Mouse (Mus musculus) adrenal gland, postnatal 36 days (tissue): Measurements from ENCODE around the gene Cpt1b. TPM values are rescaled to one million over a fixed set of nuclear protein-coding genes. Genes with fewer than 3 reads are reported as not detected.

Source experiments
- DNase-seq, 2 experiments: peaks; one replicate each; pipeline ENCODE4 v3.0.0; 2021; ENCODE audit warnings: mixed read lengths in 1 of 2
- long read RNA-seq, 2 experiments: library from polyadenylated mRNA; stranded (forward); transcript quantifications; one replicate each; pipeline ENCODE4 v2.0.0; 2021; ENCODE audit warnings: borderline sequencing depth in 2 of 2
- total RNA-seq, 2 experiments: library from RNA; stranded (reverse); gene quantifications; 2 replicates each; pipeline ENCODE4 v1.2.3; 2021

Cpt1b gene
- total RNA-seq = 100 to 1,000 TPM in 1 of 2 experiments, 10 to 100 TPM in 1; 84.6 to 143 TPM
- long read RNA-seq, experiment 1, transcript Cpt1b-201 (19 exons, 2,895 nt) = major isoform, 37 of 63 reads
- long read RNA-seq, experiment 1, partial matches to known transcripts = 21 of 63 reads
- long read RNA-seq, experiment 1, other reads (novel, unspliced or antisense) = 5 of 63 reads
- long read RNA-seq, experiment 2, transcript Cpt1b-201 (19 exons, 2,895 nt) = major isoform, 35 of 51 reads
- long read RNA-seq, experiment 2, partial matches to known transcripts = 12 of 51 reads
- long read RNA-seq, experiment 2, other reads (novel, unspliced or antisense) = 4 of 51 reads

DNA sequence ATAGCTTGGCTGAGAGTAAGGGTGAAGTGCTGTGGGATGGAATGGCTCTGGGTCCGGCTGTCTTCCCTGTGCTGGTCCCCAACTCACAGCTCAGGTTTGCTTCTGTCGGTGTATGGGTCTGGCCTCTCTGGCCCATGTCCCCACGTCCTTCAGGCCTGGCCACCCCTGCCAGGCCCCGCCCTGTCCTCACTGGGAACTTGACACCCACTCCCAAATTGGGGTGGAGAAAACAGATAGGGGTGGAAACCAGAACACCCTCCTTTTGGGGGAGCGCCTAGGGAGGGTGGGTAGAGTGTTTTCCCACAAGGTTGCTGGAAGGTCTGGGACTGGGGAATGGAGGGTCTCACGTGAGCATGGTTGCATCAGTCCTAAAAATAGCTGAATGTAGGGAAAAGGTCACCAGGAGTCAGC lies at the start of gene Cpt1b:
Gene Cpt1b, minus strand, starts transcription at position 153 of the 411 bp plus-strand sequence.
- peak in 1 of 2 experiments; percentile 48 for DNase-seq

DNA sequence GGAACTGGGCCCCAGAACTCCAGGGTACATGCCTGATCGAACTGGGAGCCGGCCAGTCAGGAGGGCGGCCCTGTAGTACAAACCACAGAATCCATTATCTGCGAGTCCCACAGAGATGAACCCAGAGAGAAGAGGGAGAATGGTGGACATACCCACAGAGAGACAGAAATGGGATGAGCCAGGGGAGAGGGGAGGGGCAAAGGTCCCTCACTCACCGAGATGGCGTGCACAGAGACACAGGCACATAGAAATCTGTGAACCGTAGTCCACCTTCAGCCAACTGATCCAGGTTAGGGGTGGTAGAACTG lies 49.6 kb upstream of the Cpt1b start:
- DNase-seq = no peak

DNA sequence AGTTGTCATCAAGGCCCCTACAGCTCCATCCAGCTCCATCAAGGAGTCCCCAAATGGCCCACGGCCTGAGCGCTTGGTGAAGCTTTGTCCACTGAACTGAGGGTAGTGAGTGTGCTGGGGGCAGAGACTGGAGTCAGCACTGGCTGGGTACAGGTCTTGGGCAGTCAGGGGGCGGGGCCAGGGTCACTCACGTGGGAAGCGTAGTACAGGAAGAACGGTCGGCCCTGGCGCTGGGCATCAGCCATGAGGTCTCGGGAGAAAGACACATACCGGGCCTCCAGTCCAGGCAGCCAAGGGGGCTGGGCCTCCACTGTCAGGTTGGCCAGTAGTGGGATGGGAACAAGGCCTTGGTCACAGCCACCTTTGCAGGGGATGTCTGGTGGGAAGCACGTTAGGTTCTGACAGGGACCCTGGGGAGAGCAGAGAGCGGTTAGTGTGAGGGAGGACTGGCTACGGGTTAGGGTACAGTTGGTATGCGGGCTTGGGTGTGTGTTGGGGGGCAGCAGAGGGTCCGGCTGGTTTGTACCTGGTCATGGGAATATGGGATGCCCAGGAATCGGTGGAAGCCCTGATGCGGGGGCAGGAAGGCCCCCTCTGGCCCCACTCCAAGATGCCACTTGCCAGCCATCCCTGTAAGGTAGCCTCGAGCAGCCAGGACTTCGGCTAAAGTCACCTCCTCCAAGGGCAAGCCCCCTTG lies 49.1 kb upstream of the Cpt1b start:
- DNase-seq = no peak

DNA sequence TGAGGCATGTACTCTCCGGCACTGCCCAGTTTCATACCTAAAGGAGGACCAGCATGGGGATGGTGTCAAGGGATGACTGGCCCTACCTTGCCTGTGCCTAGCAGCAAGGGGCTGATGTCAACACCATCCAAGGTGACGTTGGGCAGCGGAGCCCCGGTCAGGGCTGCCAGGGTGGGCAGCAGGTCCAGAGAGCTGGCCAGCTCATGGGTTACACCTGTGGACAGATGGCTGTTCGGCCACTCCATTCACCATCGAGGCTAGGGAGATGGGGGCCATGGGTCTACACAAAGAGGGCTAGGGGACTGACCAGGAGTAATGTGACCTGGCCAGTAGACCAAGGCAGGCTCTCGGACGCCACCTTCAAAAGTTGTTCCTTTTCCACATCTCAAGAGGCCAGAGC lies 48.3 kb upstream of the Cpt1b start:
- DNase-seq = no peak

DNA sequence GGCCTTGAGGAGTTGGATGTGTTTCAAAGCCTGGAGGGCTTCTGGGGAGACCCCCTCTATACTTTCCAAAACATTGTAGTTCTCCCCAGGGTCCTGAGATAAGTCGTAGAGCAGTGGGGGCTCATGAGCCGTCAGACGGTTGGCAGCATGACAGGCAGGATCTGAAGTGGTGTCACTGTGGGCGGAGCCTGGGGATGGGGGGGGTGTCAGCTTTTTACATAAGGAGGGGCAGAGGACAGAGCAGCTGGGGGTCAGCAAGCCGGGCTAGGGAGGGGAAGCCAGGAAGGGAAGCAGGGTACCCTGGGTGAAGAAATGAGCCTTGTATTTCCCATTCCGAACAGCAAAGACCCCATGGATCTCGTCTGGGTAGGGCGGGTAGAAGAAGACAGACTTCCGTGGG lies 47.7 kb upstream of the Cpt1b start:
- no peak for DNase-seq

DNA sequence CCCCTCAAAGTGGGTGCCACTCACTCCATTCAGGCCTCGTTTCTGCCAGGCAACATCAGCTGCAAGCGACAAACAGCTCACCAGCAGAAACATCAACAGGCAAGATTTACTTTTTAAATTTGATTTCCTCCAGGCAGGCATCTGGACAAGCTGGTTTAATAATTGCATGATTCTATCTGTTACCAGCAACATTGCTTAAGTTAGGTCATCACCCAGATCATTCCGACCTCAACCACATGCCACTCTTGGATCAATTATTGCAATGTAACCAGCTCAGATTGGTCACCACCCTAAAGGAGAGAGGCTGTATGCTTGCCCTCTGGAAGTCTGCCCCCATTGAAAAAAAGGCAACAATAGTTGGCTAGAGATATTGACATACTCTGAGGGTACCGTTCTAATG lies 45.8 kb upstream of the Cpt1b start:
- DNase-seq = no peak

DNA sequence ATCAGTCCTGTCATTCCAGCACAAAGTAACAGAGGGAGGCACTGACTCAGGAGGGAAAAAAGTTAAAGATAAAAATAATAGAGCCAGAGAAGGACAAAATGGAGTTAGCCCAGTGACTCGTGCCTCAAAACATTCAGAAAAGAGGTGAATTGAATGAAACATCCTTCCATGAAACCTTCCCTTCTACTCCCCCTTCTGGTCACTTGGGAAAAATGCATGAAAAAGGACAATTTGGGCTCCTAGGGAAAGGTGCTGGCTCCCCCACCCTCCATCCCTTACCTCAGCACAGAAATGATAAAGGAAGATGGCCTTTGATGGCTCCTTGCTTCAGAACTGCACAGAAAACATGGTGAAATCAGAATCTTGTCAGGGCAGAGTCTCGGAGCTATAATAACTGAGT lies 42.9 kb upstream of the Cpt1b start:
- no peak for DNase-seq

DNA sequence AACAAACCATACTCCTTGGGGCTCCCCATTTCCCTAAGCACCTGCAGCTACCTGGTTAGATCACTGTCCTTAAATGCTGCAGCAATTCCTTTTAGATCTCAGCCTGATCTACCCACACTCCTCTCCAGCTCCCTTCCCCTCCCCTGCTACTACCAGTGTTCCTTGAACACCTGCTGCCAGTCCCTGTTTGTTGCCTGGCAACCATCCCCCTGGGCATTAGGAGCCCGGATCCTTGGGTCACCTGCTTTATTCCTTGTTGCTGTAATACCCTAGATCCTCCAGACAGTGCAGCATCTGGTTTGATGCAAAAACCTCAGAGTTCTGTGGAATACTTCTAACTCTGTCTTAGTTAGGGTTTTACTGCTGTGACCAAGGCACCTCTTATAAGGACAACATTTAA lies 39.4 kb upstream of the Cpt1b start:
- no peak for DNase-seq

DNA sequence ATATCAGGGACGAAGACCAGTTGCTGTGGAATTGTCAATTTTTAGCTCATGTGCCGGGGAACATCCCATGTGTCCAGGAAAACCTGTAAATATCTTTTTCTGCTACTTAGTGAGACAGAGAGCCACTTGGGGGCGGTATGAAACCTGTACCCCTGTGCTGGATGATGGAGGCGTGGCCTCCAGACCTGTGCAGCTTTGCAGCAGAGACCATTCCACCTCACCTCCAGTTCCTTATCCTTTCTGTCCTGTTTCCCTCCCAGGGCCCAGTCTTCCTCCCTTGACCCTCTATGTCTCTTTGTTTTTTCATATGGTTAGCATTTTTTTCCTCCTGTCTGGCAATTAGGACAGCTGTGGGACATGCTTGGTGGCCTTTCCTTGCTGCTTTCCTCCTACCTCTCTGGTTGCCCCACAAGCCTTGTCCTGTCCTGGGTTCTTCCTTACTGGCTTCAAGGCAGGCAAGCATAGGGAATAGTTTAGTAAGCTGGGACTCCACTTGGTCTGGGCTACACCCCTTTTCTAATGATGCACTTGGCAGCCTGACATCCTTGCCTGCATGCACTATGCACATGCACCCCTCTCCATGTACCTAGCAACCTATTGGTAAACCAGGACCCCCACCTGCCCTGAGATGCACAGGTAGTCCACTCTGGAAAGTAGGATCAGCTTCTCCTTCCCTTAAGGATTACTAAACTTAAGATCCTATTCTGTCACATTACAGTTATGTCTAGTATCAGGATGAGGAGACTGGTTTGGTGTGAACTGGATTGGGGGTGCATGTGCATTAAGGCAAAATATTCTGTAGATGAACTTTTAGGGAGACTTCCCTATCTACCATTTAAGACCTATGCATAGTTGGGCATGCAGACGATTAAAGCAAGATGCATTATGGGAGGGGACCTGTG lies 37.9 kb upstream of the Cpt1b start:
- DNase-seq = peak; percentile 20 to 42

DNA sequence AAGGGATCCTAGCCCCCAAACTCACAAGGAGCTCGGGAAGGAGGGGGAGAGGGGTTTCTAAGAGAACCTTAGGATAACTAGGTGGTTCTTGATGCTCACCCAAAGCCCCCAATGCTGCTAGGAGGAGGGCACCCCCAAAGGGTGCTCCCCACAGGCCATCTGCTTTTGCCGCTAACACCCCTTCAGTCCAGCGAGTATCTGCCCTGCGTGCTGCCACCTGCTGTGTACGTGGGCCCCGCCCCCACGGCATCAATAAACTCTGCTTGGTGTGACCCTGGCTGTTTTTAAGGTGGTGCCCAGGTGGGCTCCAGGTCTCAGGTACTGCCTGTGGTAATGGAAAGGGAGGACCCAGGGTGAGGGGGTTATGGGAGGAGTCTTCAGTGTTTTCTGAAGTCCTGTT lies 36.5 kb upstream of the Cpt1b start:
- no peak for DNase-seq

DNA sequence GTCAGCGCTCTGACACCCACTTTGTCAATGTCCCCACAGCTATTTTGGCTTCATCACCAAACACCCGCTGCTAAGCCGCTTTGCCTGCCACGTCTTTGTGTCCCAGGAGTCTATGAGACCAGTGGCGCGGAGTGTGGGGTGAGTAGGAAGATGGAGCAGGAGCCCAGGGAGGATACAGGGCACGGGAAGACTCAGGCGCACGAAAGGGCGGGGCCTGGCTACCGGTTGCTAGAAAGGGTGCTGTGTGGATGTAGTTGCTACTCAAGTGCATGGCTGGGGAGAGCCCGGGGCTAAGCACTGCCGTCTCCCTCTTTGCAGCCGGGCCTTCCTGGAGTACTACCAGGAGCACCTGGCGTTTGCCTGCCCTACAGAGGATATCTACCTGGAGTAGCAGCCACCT lies 35.7 kb upstream of the Cpt1b start:
- no peak for DNase-seq

DNA sequence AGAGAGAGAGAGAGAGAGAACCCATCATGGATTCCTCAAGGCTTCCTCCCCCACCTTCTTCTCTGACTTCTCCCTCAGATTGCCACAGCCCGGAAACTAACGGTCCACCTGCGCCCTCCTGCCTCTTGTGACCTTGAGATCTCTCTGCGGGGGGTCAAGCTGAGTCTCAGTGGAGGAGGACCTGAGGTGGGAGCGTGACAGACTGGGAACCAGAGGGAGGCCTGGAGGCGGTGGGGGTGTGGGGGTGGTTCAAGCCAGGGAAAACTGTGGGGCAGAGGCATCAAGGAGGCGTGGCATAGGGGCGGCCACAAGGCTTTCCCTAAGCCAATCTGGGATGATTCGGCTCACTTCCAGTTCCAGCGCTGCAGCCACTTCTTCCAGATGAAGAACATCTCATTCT lies 34.6 kb upstream of the Cpt1b start:
- DNase-seq = no peak

DNA sequence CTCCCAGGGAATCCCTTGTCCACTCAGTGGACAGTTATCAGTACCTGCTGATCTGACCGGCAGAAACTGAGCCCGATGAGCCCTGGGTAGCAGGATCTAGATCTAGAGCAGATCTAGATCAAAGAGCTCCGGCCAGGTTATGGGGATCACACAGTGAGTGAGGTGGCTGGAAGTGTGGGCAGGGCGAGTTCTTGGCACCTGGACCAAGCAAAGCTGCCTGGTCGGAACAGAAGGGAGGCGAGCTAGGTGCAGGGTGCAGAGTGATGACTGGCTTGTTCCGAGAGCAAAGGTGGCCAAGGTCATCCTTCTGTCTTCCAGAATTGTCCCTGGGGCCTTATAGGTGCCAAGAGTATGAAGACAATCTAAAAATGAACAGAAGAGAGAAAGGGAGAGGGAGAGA lies 34.2 kb upstream of the Cpt1b start:
- DNase-seq = no peak

DNA sequence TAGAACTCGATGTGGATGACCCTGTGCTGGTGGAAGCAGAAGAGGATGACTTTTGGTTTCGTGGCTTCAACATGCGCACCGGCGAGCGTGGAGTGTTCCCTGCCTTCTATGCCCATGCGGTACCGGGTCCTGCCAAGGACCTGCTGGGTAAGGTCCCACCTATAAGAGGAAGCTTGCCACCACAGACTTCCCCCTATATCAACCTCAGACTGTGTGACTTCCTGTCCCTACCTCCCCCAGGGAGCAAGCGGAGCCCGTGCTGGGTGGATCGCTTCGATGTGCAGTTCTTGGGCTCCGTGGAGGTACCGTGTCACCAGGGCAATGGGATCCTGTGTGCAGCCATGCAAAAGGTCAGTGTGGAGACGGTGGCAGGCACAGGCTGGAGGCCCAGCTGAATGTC lies 33.3 kb upstream of the Cpt1b start:
- no peak for DNase-seq

DNA sequence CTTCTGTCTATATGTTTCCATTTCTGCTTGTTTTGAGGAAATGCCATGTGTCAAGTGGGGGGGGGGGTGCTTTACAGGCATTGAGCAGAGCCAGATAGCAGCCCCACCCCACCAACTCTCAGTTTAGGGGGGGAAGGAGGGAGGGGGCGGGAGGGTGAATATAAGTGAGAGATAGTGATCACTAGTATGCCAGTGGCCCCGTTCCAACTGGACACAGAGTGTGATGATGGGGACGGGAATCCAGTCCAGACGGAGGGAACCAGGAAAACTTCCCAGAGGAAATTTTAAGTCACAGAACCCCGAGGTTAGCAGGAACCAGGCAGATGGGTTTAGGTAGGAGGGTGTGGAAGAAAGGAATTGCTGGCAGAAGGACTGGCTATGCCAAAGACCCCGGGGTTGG lies 30.0 kb upstream of the Cpt1b start:
- no peak for DNase-seq

DNA sequence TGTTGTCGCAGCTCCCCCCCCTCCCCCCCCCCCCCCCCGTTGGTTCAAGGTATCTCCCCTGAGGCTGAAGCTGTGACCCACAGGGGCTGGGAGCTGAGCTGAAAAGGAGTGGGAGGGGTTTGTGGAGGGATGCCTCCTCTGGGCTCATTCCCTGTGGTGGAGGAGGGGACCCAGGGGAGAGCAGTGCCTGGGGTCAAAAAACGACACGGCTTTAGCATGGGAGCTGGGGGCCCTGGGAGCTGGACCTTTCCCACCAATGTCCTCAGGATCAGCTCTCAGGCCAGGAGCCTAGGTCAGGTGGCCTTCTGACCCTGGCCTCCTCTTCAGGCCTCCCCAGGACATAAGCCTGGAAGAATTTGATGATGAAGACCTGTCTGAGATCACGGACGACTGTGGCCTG lies 29.2 kb upstream of the Cpt1b start:
- no peak for DNase-seq

DNA sequence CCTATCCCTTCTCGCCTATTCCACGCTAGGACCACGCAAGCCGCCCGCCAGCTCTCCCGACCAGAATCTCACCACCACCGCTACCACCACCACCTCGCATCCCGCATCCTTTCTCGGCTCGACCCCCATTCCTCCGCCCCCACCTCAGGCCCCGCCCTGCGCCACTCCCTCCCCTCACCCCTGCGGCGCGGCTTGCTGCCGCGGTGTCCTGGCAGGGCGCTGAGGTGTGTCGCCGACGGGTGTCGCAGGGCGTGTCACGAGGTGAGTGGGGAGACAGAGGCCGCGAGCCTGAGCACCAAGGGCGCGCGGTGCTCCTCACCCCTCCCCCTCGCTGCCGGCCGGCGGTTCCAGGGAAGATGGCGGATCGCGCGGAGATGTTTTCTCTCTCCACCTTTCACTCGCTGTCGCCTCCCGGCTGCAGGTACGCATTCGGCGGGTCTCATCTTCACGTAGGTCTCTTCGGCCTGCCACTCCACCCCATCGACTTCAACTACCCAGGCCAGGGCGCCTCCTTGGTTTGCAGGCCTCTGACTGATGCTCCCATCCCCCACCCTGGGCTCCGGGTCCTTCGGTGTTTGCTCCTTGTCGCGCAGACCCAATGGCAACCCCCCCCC lies 28.3 kb upstream of the Cpt1b start, which contains the start of gene Mapk8ip2:
Gene Mapk8ip2, plus strand, starts transcription at position 49 of the 614 bp plus-strand sequence.
- DNase-seq = no peak

DNA sequence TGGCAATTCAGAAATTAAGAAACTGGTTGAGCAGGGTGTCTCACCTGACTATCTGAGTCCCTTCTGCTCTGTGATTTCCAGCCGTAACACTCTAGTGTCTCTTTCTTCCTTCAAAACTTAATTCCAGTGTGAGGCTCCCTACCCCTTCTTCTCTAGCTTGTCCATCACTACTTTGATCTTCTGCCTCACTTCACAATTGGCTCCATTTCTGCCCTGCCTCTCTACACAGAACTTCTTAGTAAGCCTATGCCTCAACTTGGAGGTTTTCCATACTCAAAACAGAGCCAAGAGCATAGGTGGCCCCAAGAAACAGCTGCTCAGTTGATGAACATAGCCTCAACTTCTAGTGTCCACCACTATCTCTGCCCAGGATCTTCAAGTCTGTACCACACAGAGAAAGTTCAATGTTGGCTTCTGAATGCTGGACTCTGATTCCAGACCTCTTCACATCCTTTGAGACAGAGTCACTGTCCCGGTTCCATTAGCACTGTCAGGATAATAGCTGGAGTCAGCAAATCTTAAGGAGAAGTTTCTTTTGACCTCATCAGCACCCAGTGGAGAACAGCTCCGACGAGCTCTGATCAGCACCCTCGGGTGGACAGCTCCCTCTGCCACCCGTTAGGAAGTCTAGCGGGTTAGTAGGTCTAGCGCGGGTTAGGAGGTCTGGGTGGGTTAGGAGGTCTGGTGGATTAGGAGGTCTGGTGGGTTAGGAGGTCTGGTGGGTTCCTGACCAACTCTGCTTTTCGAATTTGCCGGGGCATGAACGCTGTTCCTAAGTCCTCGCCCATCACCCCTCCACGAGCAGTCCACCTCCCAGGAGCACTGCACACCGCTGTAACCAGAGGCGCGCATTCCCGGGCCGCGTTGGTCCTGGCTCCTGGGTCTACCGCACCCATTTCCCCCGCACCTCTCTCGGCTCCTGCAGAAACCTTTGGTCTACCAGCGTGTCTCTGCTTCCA lies 27.5 kb upstream of the Cpt1b start:
- DNase-seq = peak; percentile 79 to 85

DNA sequence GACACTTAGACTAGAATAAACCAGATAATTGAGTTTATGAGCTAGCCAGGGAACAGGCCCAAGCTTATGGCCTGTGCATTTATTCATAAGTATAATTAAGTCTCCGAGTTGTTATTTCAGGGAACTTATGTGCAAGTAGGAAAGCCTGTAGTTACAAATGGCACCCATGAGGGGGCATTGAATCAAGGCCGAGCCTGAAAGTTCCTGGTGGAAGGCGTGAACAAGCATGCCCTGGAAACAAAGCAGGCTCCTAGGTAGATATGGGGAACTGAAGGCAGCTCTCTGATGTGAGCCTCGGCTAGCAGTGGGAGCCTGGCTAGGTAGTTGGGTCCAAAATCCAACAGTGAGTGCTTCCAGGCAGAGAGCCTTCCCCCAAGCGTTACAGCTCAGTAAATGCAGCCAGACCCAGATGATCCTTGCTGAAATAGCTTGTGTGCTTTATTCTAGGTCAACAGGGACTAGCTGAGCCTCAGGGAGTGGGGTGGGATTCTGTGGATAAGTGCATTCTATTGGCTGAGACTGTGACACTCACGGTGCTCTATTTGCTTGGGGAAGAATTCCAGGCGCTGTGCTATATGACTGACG lies 16.9 kb upstream of the Cpt1b start:
- no peak for DNase-seq

DNA sequence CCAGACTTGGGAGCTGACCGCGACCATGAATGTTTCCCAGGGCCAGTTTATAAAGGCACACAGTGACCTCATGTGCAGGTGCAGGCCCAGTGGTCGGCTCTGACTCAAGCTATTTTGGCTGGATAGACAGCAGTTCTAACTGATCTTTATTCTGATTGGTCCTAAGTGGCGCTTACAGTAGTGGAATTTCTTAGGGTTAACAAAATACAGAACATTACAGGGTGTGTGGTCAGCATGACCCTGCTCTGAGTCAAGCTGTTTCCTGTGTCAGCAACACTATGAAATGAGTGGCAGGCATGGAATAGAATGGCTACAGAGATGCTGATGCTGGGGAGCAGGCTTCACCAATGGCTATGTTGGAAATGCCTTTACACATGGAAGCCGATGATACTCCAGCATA lies 10.2 kb upstream of the Cpt1b start:
- DNase-seq = no peak

DNA sequence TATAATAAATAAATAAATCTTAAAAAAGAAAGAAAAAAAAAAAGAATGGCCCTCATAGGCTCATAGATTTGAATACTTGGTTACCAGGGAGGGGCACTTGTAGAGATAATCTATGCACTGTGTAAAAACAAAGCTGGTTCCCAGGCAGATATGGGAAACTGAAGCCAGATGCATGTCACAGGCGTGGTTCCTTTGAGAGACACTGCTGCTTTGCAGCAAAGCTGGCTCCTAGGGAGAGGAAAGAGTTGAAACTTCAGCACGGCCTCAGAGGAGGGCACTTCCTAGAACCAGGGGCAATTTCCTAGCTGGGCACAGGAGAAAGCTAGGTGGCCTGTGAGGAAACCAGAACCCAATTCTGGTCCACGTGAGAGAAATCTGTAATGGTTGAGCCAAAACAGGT lies 8.5 kb upstream of the Cpt1b start:
- DNase-seq = no peak
